Mouse (Mus musculus) hindbrain, embryonic 14.5 days (tissue): ENCODE results near the gene Ate1. TPM values are rescaled to one million over a fixed set of nuclear protein-coding genes. Genes with fewer than 3 reads are reported as not detected.

Source experiments
- ATAC-seq: fragments of 200-750 bp; cut with Nextera tagmentation; 2 replicates; pipeline ENCODE4 v1.8.0; 2017; ENCODE audit warnings: moderate number of reproducible peaks, mild to moderate bottlenecking, moderate TSS enrichment, moderate library complexity; ENCODE audit not compliant: low FRiP score
- DNase-seq: peaks from one replicate; pipeline ENCODE4 v3.0.0-alpha.2; 2015; ENCODE audit warnings: low spot score
- H3K27ac ChIP-seq: fragments of 300-500 bp; sonication (generic); 2 replicates; pipeline ENCODE4 v1.5.1; 2014; ENCODE audit warnings: mild to moderate bottlenecking, moderate library complexity
- H3K27me3 ChIP-seq: fragments of 300-500 bp; sonication (generic); 2 replicates; pipeline ENCODE4 v1.6.1; 2014; ENCODE audit warnings: mild to moderate bottlenecking, low read length, mixed read lengths; ENCODE audit not compliant: control insufficient read depth, insufficient read depth
- H3K36me3 ChIP-seq: fragments of 300-500 bp; sonication (generic); replicated peaks from 2 replicates; pipeline ENCODE4 v1.6.1; 2014; ENCODE audit not compliant: control insufficient read depth, insufficient read depth
- H3K4me1 ChIP-seq: fragments of 300-500 bp; sonication (generic); replicated peaks from 2 replicates; pipeline ENCODE4 v1.6.1; 2014; ENCODE audit warnings: antibody characterized with exemption, low read length, mixed read lengths; ENCODE audit not compliant: control insufficient read depth, insufficient read depth
- H3K4me2 ChIP-seq: fragments of 300-500 bp; sonication (generic); replicated peaks from 2 replicates; pipeline ENCODE4 v1.6.1; 2014; ENCODE audit warnings: mild to moderate bottlenecking, moderate library complexity
- H3K4me3 ChIP-seq: fragments of 300-500 bp; sonication (generic); replicated peaks from 2 replicates; pipeline ENCODE4 v1.5.1; 2014; ENCODE audit warnings: mild to moderate bottlenecking, low read length
- H3K9ac ChIP-seq: fragments of 300-500 bp; sonication (generic); 2 replicates; pipeline ENCODE4 v1.6.1; 2014
- H3K9me3 ChIP-seq: fragments of 300-500 bp; sonication (generic); 2 replicates; pipeline ENCODE4 v1.6.1; 2016; ENCODE audit warnings: low read length; ENCODE audit not compliant: control insufficient read depth
- WGBS: fragments of 180-500 bp; shearing (Covaris S2); extraction: QIAGEN DNeasy Blood & Tissue Kit; methylation state at CpG from one replicate; pipeline ENCODE4 v1.1.7; 2014; 5-methylcytosine and 5-hydroxymethylcytosine counted together
- polyA plus RNA-seq: library from polyadenylated mRNA; unstranded; fragments of >200 nt; fragmentation: Nextera tagmentation; extraction: Ambion mirVana; gene quantifications from 2 replicates; pipeline ENCODE4 v1.2.1, GENCODE M21; 2014

The Ate1 gene
- polyA plus RNA-seq, 1 experiment from 2014 or later = 104 TPM

- peak overlapping the region; percentile 42 for H3K4me2 ChIP-seq
- no peaks in the 10 kb centered on the region; the same call in 1 of the 2 replicates for H3K9me3 ChIP-seq
- H3K4me3 ChIP-seq = peak overlapping the region; percentile 2; the same call in 1 of the 2 replicates
- 13% methylated on average over 24 of the region's 24 CpGs for WGBS
- H3K4me1 ChIP-seq = peaks cover 33% of the 10 kb centered on the region
- ATAC-seq (peak; percentile 77; the same call in 1 of the 2 replicates), DNase-seq (peak; percentile 67)
- H3K27ac ChIP-seq = peak overlapping the region; percentile 58
- H3K9ac ChIP-seq = peak overlapping the region; percentile 25; the same call in 1 of the 2 replicates
- no peaks in the 10 kb centered on the region for H3K36me3 ChIP-seq
- H3K27me3 ChIP-seq = no peaks in the 10 kb centered on the region
These were observed 151.1 kb downstream of the Ate1 start for GRCm38 (mm10) chr7:130368827-130369641.

- peak overlapping the region; percentile 42 for H3K4me2 ChIP-seq
- peak overlapping the region; percentile 58 for H3K27ac ChIP-seq
- ATAC-seq = no peak
- DNase-seq = no peak
- WGBS = 10% methylated on average over 13 of the region's 13 CpGs
- H3K4me3 ChIP-seq = 0 out of 2 replicates have a peak overlapping the region, but pooled peaks have one; percentile 2
- peaks cover 33% of the 10 kb centered on the region for H3K4me1 ChIP-seq
- no peaks in the 10 kb centered on the region for H3K27me3 ChIP-seq
- H3K9me3 ChIP-seq = no peaks in the 10 kb centered on the region; the same call in 1 of the 2 replicates
- no peaks in the 10 kb centered on the region for H3K36me3 ChIP-seq
- H3K9ac ChIP-seq = peak overlapping the region; percentile 25; the same call in 1 of the 2 replicates
These were observed 151.9 kb downstream of the Ate1 start for GRCm38 (mm10) chr7:130368036-130368826.

GRCm38 (mm10) chr7:130367222-130368035, 152.7 kb downstream of the Ate1 start:
- WGBS = 4% methylated on average over 12 of the region's 12 CpGs
- Histone ChIP-seq H3K4me1 (peaks cover 33% of the 10 kb centered on the region), H3K36me3 (no peaks in the 10 kb centered on the region), H3K9ac (no peak overlapping the region), H3K27me3 (no peaks in the 10 kb centered on the region), H3K27ac (peak overlapping the region; percentile 58), H3K4me3 (no peak overlapping the region), H3K4me2 (no peak overlapping the region), H3K9me3 (no peaks in the 10 kb centered on the region; the same call in 1 of the 2 replicates)
- peak; percentile 47 for DNase-seq
- ATAC-seq = peak; percentile 78

GRCm38 (mm10) chr7:130365711-130366110, 154.5 kb downstream of the Ate1 start:
- no peak for ATAC-seq
- H3K9me3 ChIP-seq = no peaks in the 10 kb centered on the region
- H3K36me3 ChIP-seq = no peaks in the 10 kb centered on the region
- H3K27ac ChIP-seq = no peak overlapping the region
- no peak overlapping the region for H3K4me3 ChIP-seq
- H3K27me3 ChIP-seq = no peaks in the 10 kb centered on the region
- DNase-seq = peak; percentile 15
- no peak overlapping the region for H3K4me2 ChIP-seq
- no peak overlapping the region for H3K9ac ChIP-seq
- whole genome bisulfite sequencing = 97% methylated on average over 10 of the region's 10 CpGs
- H3K4me1 ChIP-seq = peaks cover 33% of the 10 kb centered on the region

Other genes with a start within 250 kb of the Ate1 start
- 96.7 and 99.6 TPM in 2 replicates for gene Nsmce4a, start 52.7 kb upstream of the Ate1 start, polyA plus RNA-seq
- gene Tacc2, start 57.1 kb upstream of the Ate1 start, polyA plus RNA-seq = 58.9 and 61.6 TPM in 2 replicates